Mouse (Mus musculus) lung, postnatal 0 days (tissue): ENCODE results near the gene Mcl1.

ENCODE experiments used
- CTCF ChIP-seq: IDR thresholded peaks from 2 replicates; pipeline ENCODE4 v1.5.1; 2016; ENCODE audit warnings: antibody characterized with exemption, mild to moderate bottlenecking
- EP300 ChIP-seq: IDR thresholded peaks from 2 replicates; pipeline ENCODE4 v1.6.1; 2016; ENCODE audit warnings: antibody characterized with exemption, mild to moderate bottlenecking, control low read depth

DNA sequence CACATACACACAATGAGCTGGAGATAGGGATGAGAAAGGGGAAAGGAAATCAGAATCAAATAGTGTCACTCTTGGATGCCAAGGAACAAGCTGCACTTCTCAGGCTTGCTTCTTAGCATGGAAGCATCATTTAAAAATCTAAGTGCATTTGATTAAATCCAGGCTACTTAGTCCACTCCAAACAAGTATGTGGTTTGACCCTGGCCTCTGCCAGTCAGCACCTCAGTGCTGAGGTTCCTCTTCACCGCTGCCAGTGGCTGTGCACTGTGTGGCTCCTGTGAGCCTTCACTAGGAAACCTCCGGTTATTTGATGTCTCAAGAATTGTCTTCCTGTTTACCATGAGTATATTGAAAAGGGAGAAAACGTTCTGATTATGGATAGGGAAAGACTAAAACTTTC, 27.7 kb upstream of the Mcl1 start:
- TF ChIP-seq CTCF = no peak
- TF ChIP-seq EP300 = no peak
